Mouse (Mus musculus) embryo, embryonic 10 days (tissue): ENCODE results near the gene Nr1d2.
"Not testable (repeated sequence)": the region's sequence is repeated elsewhere in the genome, so short reads cannot be mapped to it uniquely, and the experiment has no call there.

Experiments
- DNase-seq: peaks from one replicate; pipeline ENCODE4 v3.0.0-alpha.2; 2015; ENCODE audit warnings: low spot score

Gene Nr1d2

DNA sequence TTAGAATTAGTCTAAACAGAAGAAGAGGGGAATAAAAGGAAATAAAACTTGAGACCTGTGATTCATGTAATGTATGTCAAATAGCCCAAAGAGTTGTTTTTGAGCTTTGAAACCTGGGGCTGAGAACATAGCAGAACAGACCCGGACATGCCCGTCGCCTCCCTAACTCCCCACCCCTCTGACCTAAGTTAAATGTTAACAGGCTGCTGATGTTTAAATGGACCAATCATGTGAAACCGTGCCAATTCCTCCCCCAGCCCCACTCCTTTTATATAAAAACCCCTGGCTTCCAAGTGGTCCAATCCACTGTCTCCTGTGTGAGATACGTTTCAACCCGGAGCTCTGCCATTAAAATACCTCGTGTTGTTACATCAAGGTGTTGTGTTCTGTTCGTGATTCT, 7.1 kb downstream of the Nr1d2 start:
- DNase-seq, result not testable (repeated sequence)

- not testable (repeated sequence) for DNase-seq
Observed at GRCm38 (mm10) chr14:18229751-18230150, 9.2 kb downstream of the Nr1d2 start.

DNA sequence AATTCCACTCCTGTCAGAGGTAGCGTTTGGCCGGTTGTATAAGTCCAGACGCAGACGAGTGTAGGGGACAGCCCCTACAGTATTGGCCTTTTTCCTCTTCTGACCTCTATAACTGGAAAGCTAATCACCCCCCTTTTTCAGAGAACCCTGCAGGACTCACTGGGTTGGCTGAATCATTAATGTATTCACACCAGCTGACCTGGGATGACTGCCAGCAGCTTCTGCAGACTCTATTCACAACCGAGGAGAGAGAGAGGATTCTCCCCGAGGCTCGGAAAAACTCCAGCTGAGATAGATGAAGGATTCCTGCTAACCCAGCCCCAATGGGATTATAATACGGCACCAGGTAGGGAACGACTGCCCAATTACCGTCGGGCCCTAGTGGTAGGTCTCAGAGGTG, 12.7 kb downstream of the Nr1d2 start:
- not testable (repeated sequence) for DNase-seq

DNA sequence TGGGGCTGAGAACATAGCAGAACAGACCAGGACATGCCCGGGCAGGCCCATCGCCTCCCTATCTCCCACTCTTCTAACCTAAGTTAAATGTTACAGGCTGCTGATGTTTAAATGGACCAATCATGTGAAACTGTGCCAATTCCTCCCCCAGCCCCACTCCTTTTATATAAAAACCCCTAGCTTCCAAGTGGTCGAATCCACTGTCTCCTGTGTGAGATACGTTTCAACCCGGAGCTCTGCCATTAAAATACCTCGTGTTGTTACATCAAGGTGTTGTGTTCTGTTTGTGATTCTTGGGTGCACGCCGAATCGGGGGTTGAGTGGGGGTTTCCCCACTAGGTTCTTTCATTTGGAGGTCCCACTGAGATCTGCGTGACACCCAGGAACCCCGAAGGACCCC, 13.5 kb downstream of the Nr1d2 start:
- DNase-seq, result not testable (repeated sequence)

GRCm38 (mm10) chr14:18221977-18222376, 16.9 kb downstream of the Nr1d2 start:
- DNase-seq, result no peak

- DNase-seq, result no peak
Observed at GRCm38 (mm10) chr14:18217158-18217557, 21.8 kb downstream of the Nr1d2 start.

DNA sequence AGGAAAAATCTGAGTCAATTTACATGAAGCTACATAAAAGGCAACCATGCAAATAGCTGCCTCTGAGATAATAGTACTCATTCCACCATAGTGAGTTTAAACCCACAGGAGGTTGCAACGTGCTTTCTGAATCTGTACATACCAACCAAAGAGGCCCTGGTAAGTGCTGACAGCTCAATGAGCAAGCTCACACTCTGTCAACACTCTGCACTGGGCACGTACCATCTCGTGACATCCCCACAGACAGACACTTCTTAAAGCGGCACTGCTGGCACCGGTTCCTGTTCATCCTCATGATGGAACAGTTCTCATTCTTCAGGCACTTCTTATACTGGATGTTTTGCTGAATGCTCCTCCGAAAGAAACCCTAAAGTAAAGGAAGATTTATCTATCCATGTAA, 22.5 kb downstream of the Nr1d2 start:
- no peak for DNase-seq

DNA sequence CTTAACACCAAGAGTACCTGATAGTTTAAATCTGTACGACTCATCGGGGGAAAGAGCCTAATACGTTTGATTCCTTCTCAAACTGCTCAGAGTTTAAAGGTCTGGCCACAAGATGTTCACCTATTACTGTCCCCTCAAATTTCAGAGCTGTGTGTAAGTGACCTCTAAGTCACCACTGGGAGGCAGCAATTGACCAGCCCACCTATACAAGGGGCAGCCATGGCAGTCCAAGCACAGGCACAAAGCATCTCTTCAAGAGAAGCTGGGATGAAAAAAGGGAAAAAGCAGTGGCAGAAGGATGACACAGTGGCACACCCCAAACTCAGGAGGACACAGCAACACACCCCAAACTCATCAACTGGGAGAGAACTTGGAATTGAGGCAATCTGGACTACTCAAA, 28.1 kb downstream of the Nr1d2 start:
- DNase-seq, result peak; percentile 73

GRCm38 (mm10) chr14:18204315-18204714, 34.6 kb downstream of the Nr1d2 start:
- not testable (repeated sequence) for DNase-seq

DNA sequence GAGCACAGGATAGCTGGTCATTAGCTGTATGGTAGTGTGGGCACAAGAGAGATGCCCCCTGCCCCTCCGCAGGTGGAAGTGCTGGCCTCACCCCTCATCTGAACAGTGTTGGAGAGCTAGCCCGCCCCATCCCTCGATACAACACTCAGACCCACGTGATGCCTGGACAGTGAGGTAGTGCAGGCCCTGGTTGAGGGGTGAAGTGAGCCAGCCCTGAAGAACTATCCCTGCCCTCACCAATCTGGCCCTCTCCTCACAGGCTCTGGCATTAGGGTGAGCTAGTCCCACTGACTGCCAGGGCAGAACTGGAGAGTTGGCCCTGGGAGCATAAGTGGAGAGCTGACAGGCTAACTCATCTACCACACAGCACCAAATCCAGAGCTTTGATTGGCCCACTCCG, 37.5 kb downstream of the Nr1d2 start:
- DNase-seq, result no peak

DNA sequence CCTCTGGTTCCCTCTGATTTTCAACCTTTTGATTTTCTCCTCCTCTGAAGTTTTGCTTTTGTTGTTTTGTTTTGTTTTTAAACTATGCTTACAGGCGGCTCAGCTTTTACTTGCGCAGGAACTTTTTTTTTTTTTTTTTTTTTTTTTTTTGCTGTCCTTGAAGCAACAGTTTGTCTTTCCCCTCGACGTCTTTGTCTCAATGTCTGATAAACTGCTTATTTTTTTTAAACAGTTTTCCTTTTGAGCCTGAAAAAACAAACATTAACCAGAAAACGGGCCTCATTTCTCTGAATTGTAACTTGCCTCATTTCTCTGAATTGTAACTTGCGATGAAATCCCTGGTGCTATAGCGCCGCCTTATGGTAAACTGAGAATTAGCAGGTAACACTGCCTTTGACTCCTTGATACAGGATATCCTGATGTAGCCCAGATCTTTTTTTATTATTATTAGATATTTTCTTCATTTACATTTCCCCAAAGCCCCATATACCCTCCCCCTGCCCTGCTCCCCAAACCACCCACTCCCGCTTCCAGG, 52.0 kb downstream of the Nr1d2 start:
- peak; percentile 71 for DNase-seq

GRCm38 (mm10) chr14:18177531-18177930, 61.4 kb downstream of the Nr1d2 start:
- DNase-seq, result not testable (repeated sequence)

GRCm38 (mm10) chr14:18167597-18167996, 71.3 kb downstream of the Nr1d2 start:
- DNase-seq, result no peak

- DNase-seq, result peak; percentile 39
Observed at GRCm38 (mm10) chr14:18167041-18167440, 71.9 kb downstream of the Nr1d2 start.
